Mouse (Mus musculus): Measurements from ENCODE around the gene Ndufs6. TPM values are rescaled to one million over a fixed set of nuclear protein-coding genes. Genes with fewer than 3 reads are reported as not detected.

The Ndufs6 gene
- total RNA-seq (2012; rRNA removed) (248 and 266 TPM in 2 replicates), polyA plus RNA-seq (2012; ENCODE audit: insufficient read depth in 1 of 2, insufficient read length in 2 of 2, low read depth in 1 of 2, low replicate concordance in 2 of 2, missing spikeins in 1 of 2) (100 to 1,000 TPM in 1 of 2 experiments, not detected in 1; 276 TPM)

DNA sequence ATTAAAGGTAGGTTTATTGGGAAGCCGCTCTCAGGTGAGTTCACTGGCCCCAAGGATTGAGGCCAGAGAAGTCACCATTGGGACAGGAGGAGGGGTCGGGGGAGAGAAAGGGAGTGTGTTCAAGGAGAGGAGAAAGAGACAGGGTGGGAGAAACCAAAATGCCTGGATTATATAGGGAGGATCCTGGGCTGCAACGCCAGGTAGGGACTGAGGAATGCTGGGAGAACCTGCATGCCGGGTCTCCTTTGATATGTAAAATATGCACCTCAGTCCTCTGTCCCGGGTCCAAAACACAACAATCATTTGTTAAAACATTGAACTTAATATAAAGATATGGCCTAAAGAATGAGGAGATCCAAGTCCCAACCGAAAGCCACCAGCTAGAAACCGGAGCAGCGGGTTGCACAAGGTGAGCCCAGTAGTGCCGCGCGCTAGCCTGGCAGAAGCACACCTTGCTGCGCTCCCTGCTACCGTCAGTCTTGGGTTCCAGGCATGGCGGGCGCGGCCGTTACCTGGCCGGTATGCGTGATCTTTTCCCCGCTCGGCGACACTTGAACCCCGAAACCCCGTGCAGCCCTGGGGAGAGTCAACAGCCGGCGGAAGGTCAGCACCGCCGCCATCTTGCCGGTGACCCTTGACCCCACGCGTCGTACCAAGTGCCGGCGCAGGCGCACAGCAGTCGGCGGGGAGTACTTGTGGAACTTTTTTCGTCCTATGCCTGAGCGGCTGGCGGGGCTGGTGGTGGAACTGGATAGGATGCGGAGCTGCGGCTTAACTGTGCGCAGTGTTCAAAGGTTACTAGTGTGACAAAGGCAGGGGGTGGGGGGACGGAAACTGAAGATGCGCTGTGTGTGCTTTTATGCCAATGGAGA, at the start of gene Ndufs6, which contains the start of gene Mrpl36:
Gene Ndufs6 (minus strand): TSS at position 716 of the 872 bp plus-strand sequence.
Gene Mrpl36 (plus strand): TSS at position 687 of the 872 bp plus-strand sequence.
- Histone ChIP-seq H3K36me3 (ENCODE audit: control insufficient read depth in 1 of 2, insufficient read depth in 2 of 2, low read length in 2 of 2) (peaks cover 4 to 28% of the 10 kb centered on the region in 2 experiments), H3K9ac (ENCODE audit: control insufficient read depth, low read depth, low read length, poor library complexity, severe bottlenecking) (peak within 1 kb of the TSS; percentile 92), H3K4me3 (ENCODE audit: control insufficient read depth in 1 of 2, insufficient read depth in 1 of 2, low read depth in 2 of 2, low read length in 2 of 2) (peak within 1 kb of the TSS; percentile 82 to 91), H3K27me3 (ENCODE audit: control insufficient read depth in 1 of 2, insufficient read depth in 2 of 2, low read length in 2 of 2) (no peaks in the 10 kb centered on the region), H3K79me2 (ENCODE audit: control insufficient read depth, insufficient read depth, low read length, poor library complexity) (peaks cover 29% of the 10 kb centered on the region), H3K4me1 (ENCODE audit: control insufficient read depth in 1 of 2, insufficient read depth in 2 of 2, low read length in 2 of 2) (peaks cover 0 to 9% of the 10 kb centered on the region in 2 experiments; a peak in 3 of 4 replicates), H3K9me3 (replicated peaks; ENCODE audit: insufficient read depth, low read length) (no peaks in the 10 kb centered on the region), H3K27ac (ENCODE audit: control insufficient read depth, low read depth, low read length) (peak within 1 kb of the TSS; percentile 64)
- DNase-seq (ENCODE audit: low read depth, low spot score), result peak; percentile 98
- TF ChIP-seq NRF1 (IDR thresholded peaks at IDR 0.05; ENCODE audit: insufficient read depth, low read depth, low read length, poor library complexity, severe bottlenecking) (peak; percentile 98), ELF1 (IDR thresholded peaks at IDR 0.05; ENCODE audit: low read depth, low read length) (peak; percentile 58; the same call in 1 of the 2 replicates), MXI1 (IDR thresholded peaks at IDR 0.05; ENCODE audit: low read depth, low read length) (peak; percentile 70), CHD2 (IDR thresholded peaks at IDR 0.05; ENCODE audit: low read length) (peak; percentile 28; the same call in 1 of the 2 replicates), JUND (IDR thresholded peaks at IDR 0.05; ENCODE audit: low read depth, low read length) (no peak), POLR2A (IDR thresholded peaks at IDR 0.05; ENCODE audit: control insufficient read depth in 1 of 2, insufficient read depth in 1 of 2, low read depth in 1 of 2, low read length in 2 of 2, poor library complexity in 1 of 2) (peak; percentile 86 to 97), KAT2A (conservative IDR thresholded peaks at IDR 0.05; ENCODE audit: low read depth, low read length) (peak; percentile 81; the same call in 1 of the 2 replicates), BHLHE40 (IDR thresholded peaks at IDR 0.05; ENCODE audit: borderline replicate concordance, low read depth, low read length) (no peak), CTCF (IDR thresholded peaks at IDR 0.05 in 2 of 3, conservative IDR thresholded peaks at IDR 0.05 in 1 of 3; ENCODE audit: control insufficient read depth in 1 of 3, insufficient read depth in 1 of 3, low read depth in 2 of 3, low read length in 3 of 3, poor library complexity in 1 of 3, severe bottlenecking in 1 of 3) (no peak), HCFC1 (IDR thresholded peaks at IDR 0.05; ENCODE audit: low read depth, low read length) (peak; percentile 96), SMC3 (IDR thresholded peaks at IDR 0.05; ENCODE audit: low read depth, low read length) (no peak), TAL1 (IDR thresholded peaks at IDR 0.05; ENCODE audit: low read length) (no peak), ZNF384 (IDR thresholded peaks at IDR 0.05; ENCODE audit: low read depth, low read length) (no peak), MAX (IDR thresholded peaks at IDR 0.05; ENCODE audit: low read length) (no peak), MAZ (IDR thresholded peaks at IDR 0.05; ENCODE audit: low read depth, low read length) (peak; percentile 79; the same call in 1 of the 2 replicates), USF2 (IDR thresholded peaks at IDR 0.05; ENCODE audit: borderline replicate concordance in 1 of 2, insufficient read depth in 1 of 2, low read depth in 1 of 2, low read length in 2 of 2) (no peak), ZMIZ1 (IDR thresholded peaks at IDR 0.05; ENCODE audit: low read depth, low read length) (peak; percentile 67), ZKSCAN1 (IDR thresholded peaks at IDR 0.05; ENCODE audit: low read depth, low read length) (no peak), MEF2A (IDR thresholded peaks at IDR 0.05; ENCODE audit: extremely low read depth, insufficient replicate concordance, low read depth, low read length, poor library complexity, severe bottlenecking) (no peak), SIN3A (IDR thresholded peaks at IDR 0.05; ENCODE audit: low read length) (peak; percentile 77), EP300 (IDR thresholded peaks at IDR 0.05; ENCODE audit: low read depth in 1 of 2, low read length in 2 of 2) (no peak), TCF12 (IDR thresholded peaks at IDR 0.05; ENCODE audit: low read depth, low read length) (peak; percentile 65; the same call in 1 of the 2 replicates), TBP (IDR thresholded peaks at IDR 0.05; ENCODE audit: low read depth, low read length) (peak; percentile 74), POLR2AphosphoS2 (IDR thresholded peaks at IDR 0.05; ENCODE audit: low read length) (peak; percentile 65; the same call in 1 of the 2 replicates), USF1 (IDR thresholded peaks at IDR 0.05; ENCODE audit: low read depth, low read length) (peak; percentile 70), NELFE (IDR thresholded peaks at IDR 0.05; ENCODE audit: low read depth, low read length) (peak; percentile 72), ETS1 (IDR thresholded peaks at IDR 0.05; ENCODE audit: low read depth, low read length) (peak; percentile 49; the same call in 1 of the 2 replicates), GATA1 (IDR thresholded peaks at IDR 0.05; ENCODE audit: low read depth, low read length) (no peak), MYC (IDR thresholded peaks at IDR 0.05; ENCODE audit: low read depth, low read length) (no peak; the same call in 1 of the 2 replicates)
